Mouse (Mus musculus) CH12.LX (cell line): ENCODE results near the gene Atf3. TPM values are rescaled to one million over a fixed set of nuclear protein-coding genes. Genes with fewer than 3 reads are reported as not detected.

ENCODE experiments used
- DNase-seq: peaks from one replicate; pipeline ENCODE4 v3.0.0-alpha.2; 2013; ENCODE audit errors: extremely low read depth
- H3K27ac ChIP-seq: 2 replicates; pipeline ENCODE4 v1.5.1; 2012; ENCODE audit warnings: low read depth, mild to moderate bottlenecking, control low read depth, moderate library complexity; ENCODE audit not compliant: insufficient read depth
- H3K27me3 ChIP-seq: replicated peaks from 2 replicates; pipeline ENCODE3; 2012; ENCODE audit warnings: inconsistent platforms
- H3K36me3 ChIP-seq, 2 experiments: replicated peaks in 1 of 2; 2 replicates each; pipeline versions ENCODE3 to v1.6.1; 2012; ENCODE audit warnings: inconsistent platforms in 1 of 2, low read length in 1 of 2, mild to moderate bottlenecking in 1 of 2, mixed read lengths in 1 of 2, moderate library complexity in 1 of 2; ENCODE audit not compliant: control insufficient read depth in 1 of 2, insufficient read depth in 1 of 2
- H3K4me1 ChIP-seq, 2 experiments: 2 replicates each; pipeline ENCODE4 v1.6.1; 2012; ENCODE audit warnings: inconsistent platforms in 1 of 2, moderate library complexity in 1 of 2; ENCODE audit not compliant: insufficient read depth in 2 of 2, control insufficient read depth in 1 of 2
- H3K4me2 ChIP-seq: 2 replicates; pipeline ENCODE4 v1.6.1; 2012; ENCODE audit warnings: low read depth, mild to moderate bottlenecking, control low read depth; ENCODE audit not compliant: poor library complexity, insufficient read depth, severe bottlenecking
- H3K4me3 ChIP-seq, 3 experiments: fragments of 150-350 bp in 1 of 3; sonication (generic) in 1 of 3; replicated peaks in 1 of 3; 2 replicates each; pipeline versions ENCODE3 to v1.5.1; 2011 to 2012; ENCODE audit warnings: low read depth in 2 of 3, low read length in 2 of 3, mild to moderate bottlenecking in 2 of 3, moderate library complexity in 2 of 3, control low read depth in 1 of 3, improper control_type of control experiment in 1 of 3, inconsistent platforms in 1 of 3, mixed read lengths in 1 of 3; ENCODE audit not compliant: poor library complexity in 1 of 3
- H3K79me2 ChIP-seq: replicated peaks from 2 replicates; pipeline ENCODE4 v1.6.1; 2012; ENCODE audit warnings: mild to moderate bottlenecking, moderate library complexity; ENCODE audit not compliant: control insufficient read depth, poor library complexity, insufficient read depth, severe bottlenecking; ENCODE audit errors: extremely low read depth
- H3K9ac ChIP-seq: 2 replicates; pipeline ENCODE4 v1.6.1; 2012; ENCODE audit warnings: low read depth, mild to moderate bottlenecking, control low read depth, moderate library complexity; ENCODE audit not compliant: insufficient read depth
- H3K9me3 ChIP-seq: replicated peaks from 2 replicates; pipeline ENCODE3; 2012; ENCODE audit warnings: low read length, inconsistent platforms, mixed read lengths
- CHD1 ChIP-seq: IDR thresholded peaks from 2 replicates; pipeline ENCODE4 v1.6.1; 2012; ENCODE audit warnings: low read depth, low read length, improper control_type of control experiment, inconsistent platforms
- CHD2 ChIP-seq: IDR thresholded peaks from 2 replicates; pipeline ENCODE4 v1.6.1; 2011; ENCODE audit warnings: low read length, improper control_type of control experiment
- CTCF ChIP-seq, 2 experiments: IDR thresholded peaks in 1 of 2; conservative IDR thresholded peaks in 1 of 2; 2 replicates each; pipeline ENCODE4 v1.5.1; 2011 to 2012; ENCODE audit warnings: low read depth in 2 of 2, low read length in 2 of 2, improper control_type of control experiment in 1 of 2, inconsistent platforms in 1 of 2, mild to moderate bottlenecking in 1 of 2, moderate library complexity in 1 of 2
- ELF1 ChIP-seq: IDR thresholded peaks from 2 replicates; pipeline ENCODE4 v1.6.1; 2014; ENCODE audit warnings: low read depth, mild to moderate bottlenecking, inconsistent platforms, low read length, improper control_type of control experiment
- EP300 ChIP-seq: IDR thresholded peaks from 2 replicates; pipeline ENCODE4 v1.6.1; 2011; ENCODE audit warnings: low read length, improper control_type of control experiment
- ETS1 ChIP-seq: conservative IDR thresholded peaks from 2 replicates; pipeline ENCODE4 v1.6.1; 2012; ENCODE audit warnings: low read depth, mild to moderate bottlenecking, inconsistent platforms, low read length, improper control_type of control experiment, moderate library complexity
- GABPA ChIP-seq: IDR thresholded peaks from 2 replicates; pipeline ENCODE4 v1.6.1; 2012; ENCODE audit warnings: low read depth, low read length, improper control_type of control experiment, inconsistent platforms; ENCODE audit not compliant: insufficient replicate concordance
- HCFC1 ChIP-seq: IDR thresholded peaks from 2 replicates; pipeline ENCODE4 v1.6.1; 2012; ENCODE audit warnings: low read depth, mild to moderate bottlenecking, inconsistent platforms, low read length, improper control_type of control experiment
- IRF4 ChIP-seq: IDR thresholded peaks from 2 replicates; pipeline ENCODE4 v1.6.1; 2014; ENCODE audit warnings: low read depth, mild to moderate bottlenecking, inconsistent platforms, low read length, improper control_type of control experiment
- JUN ChIP-seq: IDR thresholded peaks from 2 replicates; pipeline ENCODE4 v1.6.1; 2011; ENCODE audit warnings: low read depth, mild to moderate bottlenecking, low read length, improper control_type of control experiment, moderate library complexity; ENCODE audit not compliant: insufficient read depth
- JUND ChIP-seq: conservative IDR thresholded peaks from 2 replicates; pipeline ENCODE4 v1.6.1; 2011; ENCODE audit warnings: low read depth, low read length, improper control_type of control experiment
- KAT2A ChIP-seq: IDR thresholded peaks from 2 replicates; pipeline ENCODE4 v1.6.1; 2012; ENCODE audit warnings: low read length, improper control_type of control experiment, inconsistent platforms; ENCODE audit not compliant: insufficient replicate concordance
- MAFK ChIP-seq: IDR thresholded peaks from 2 replicates; pipeline ENCODE4 v1.6.1; 2011; ENCODE audit warnings: low read length, improper control_type of control experiment; ENCODE audit not compliant: insufficient replicate concordance
- MAX ChIP-seq: IDR thresholded peaks from 2 replicates; pipeline ENCODE4 v1.6.1; 2011; ENCODE audit warnings: low read length, improper control_type of control experiment
- MAZ ChIP-seq: IDR thresholded peaks from 2 replicates; pipeline ENCODE4 v1.6.1; 2012; ENCODE audit warnings: low read depth, mild to moderate bottlenecking, inconsistent platforms, low read length, improper control_type of control experiment, moderate library complexity
- MEF2A ChIP-seq: IDR thresholded peaks from 2 replicates; pipeline ENCODE4 v1.6.1; 2014; ENCODE audit warnings: low read depth, mild to moderate bottlenecking, inconsistent platforms, low read length, improper control_type of control experiment, borderline replicate concordance
- MXI1 ChIP-seq: IDR thresholded peaks from 2 replicates; pipeline ENCODE4 v1.6.1; 2011; ENCODE audit warnings: mild to moderate bottlenecking, low read depth, low read length, improper control_type of control experiment
- MYC ChIP-seq: IDR thresholded peaks from 2 replicates; pipeline ENCODE4 v1.6.1; 2011; ENCODE audit warnings: low read depth, mild to moderate bottlenecking, improper control_type of control experiment, low read length
- NELFE ChIP-seq: IDR thresholded peaks from 2 replicates; pipeline ENCODE4 v1.6.1; 2011; ENCODE audit warnings: low read depth, low read length, improper control_type of control experiment
- NRF1 ChIP-seq: IDR thresholded peaks from 2 replicates; pipeline ENCODE4 v1.6.1; 2014; ENCODE audit warnings: low read depth, mild to moderate bottlenecking, inconsistent platforms, low read length, improper control_type of control experiment, moderate library complexity
- POLR2A ChIP-seq: IDR thresholded peaks from 2 replicates; pipeline ENCODE4 v1.6.1; 2011; ENCODE audit warnings: low read depth, mild to moderate bottlenecking, improper control_type of control experiment, low read length
- RCOR1 ChIP-seq: conservative IDR thresholded peaks from 2 replicates; pipeline ENCODE4 v1.6.1; 2012; ENCODE audit warnings: low read depth, mild to moderate bottlenecking, inconsistent platforms, low read length, improper control_type of control experiment
- SIN3A ChIP-seq: IDR thresholded peaks from 2 replicates; pipeline ENCODE4 v1.6.1; 2012; ENCODE audit warnings: low read length, improper control_type of control experiment, inconsistent platforms
- SMC3 ChIP-seq: IDR thresholded peaks from 2 replicates; pipeline ENCODE4 v1.6.1; 2011; ENCODE audit warnings: low read depth, low read length, improper control_type of control experiment
- TBP ChIP-seq: conservative IDR thresholded peaks from 2 replicates; pipeline ENCODE4 v1.6.1; 2011; ENCODE audit warnings: low read depth, low read length, improper control_type of control experiment
- TCF12 ChIP-seq: IDR thresholded peaks from 2 replicates; pipeline ENCODE4 v1.6.1; 2014; ENCODE audit warnings: low read depth, mild to moderate bottlenecking, inconsistent platforms, low read length, improper control_type of control experiment
- UBTF ChIP-seq: IDR thresholded peaks from 2 replicates; pipeline ENCODE4 v1.6.1; 2012; ENCODE audit warnings: low read depth, mild to moderate bottlenecking, inconsistent platforms, low read length, improper control_type of control experiment, moderate library complexity
- USF1 ChIP-seq: IDR thresholded peaks from 2 replicates; pipeline ENCODE4 v1.6.1; 2014; ENCODE audit warnings: low read depth, mild to moderate bottlenecking, inconsistent platforms, low read length, improper control_type of control experiment
- USF2 ChIP-seq: conservative IDR thresholded peaks from 2 replicates; pipeline ENCODE4 v1.6.1; 2011; ENCODE audit warnings: low read depth, low read length, improper control_type of control experiment
- ZC3H11A ChIP-seq: IDR thresholded peaks from 2 replicates; pipeline ENCODE4 v1.6.1; 2012; ENCODE audit warnings: low read depth, mild to moderate bottlenecking, inconsistent platforms, low read length, improper control_type of control experiment
- ZMIZ1 ChIP-seq: IDR thresholded peaks from 2 replicates; pipeline ENCODE4 v1.6.1; 2012; ENCODE audit warnings: low read depth, mild to moderate bottlenecking, inconsistent platforms, low read length, improper control_type of control experiment
- dilution Hi-C: fragments of 300-500 bp; cut with MboI; formaldehyde crosslinking; loops from 2 replicates; pipeline ENCODE4 v1.14.3; 2020; ENCODE audit warnings: low sequenced_read_pairs; ENCODE audit not compliant: extremely low pct_unique_long_range_greater_than_20kb, extremely low pct_ligation_motif_present
- in situ Hi-C: fragments of 300-500 bp; cut with MboI; formaldehyde crosslinking; loops from 3 replicates; pipeline ENCODE4 v1.14.3; 2019; ENCODE audit warnings: low sequenced_read_pairs, low pct_ligation_motif_present, low pct_unique_long_range_greater_than_20kb, mixed read lengths
- polyA plus RNA-seq: library from polyadenylated mRNA; unstranded; fragments of >175 nt; gene quantifications from 2 replicates; pipeline ENCODE4 v1.2.1, GENCODE M21; 2012; ENCODE audit warnings: low read depth; ENCODE audit not compliant: insufficient read length
- total RNA-seq, 2 experiments: library from RNA; depleted of rRNA; stranded (reverse); fragments of 300-350 nt in 1 of 2; fragments of >200 nt in 1 of 2; gene quantifications; 2 replicates each; pipeline ENCODE4 v1.2.3; 2012 to 2014

The Atf3 gene
- total and polyA plus RNA-seq, 3 experiments, result 25.1 to 39.7 (median 32.9) TPM

- Histone ChIP-seq H3K9ac (no peak overlapping the region), H3K36me3 (no peaks in the 10 kb centered on the region), H3K9me3 (peaks cover 7% of the 10 kb centered on the region), H3K27ac (no peak overlapping the region), H3K4me3 (no peak overlapping the region), H3K27me3 (peaks cover 4% of the 10 kb centered on the region), H3K4me1 (peaks cover 24 to 71% of the 10 kb centered on the region in 2 experiments), H3K4me2 (no peak overlapping the region), H3K79me2 (no peaks in the 10 kb centered on the region)
- no peak for DNase-seq
- in situ Hi-C loops, result no loop called here
- TF ChIP-seq MXI1 (no peak), MYC (no peak), NRF1 (no peak), IRF4 (no peak), KAT2A (no peak), UBTF (no peak), GABPA (no peak)
- dilution Hi-C loops, result no loop called here
Observed at GRCm38 (mm10) chr1:191196016-191196415, 21.8 kb downstream of the Atf3 start.

DNA sequence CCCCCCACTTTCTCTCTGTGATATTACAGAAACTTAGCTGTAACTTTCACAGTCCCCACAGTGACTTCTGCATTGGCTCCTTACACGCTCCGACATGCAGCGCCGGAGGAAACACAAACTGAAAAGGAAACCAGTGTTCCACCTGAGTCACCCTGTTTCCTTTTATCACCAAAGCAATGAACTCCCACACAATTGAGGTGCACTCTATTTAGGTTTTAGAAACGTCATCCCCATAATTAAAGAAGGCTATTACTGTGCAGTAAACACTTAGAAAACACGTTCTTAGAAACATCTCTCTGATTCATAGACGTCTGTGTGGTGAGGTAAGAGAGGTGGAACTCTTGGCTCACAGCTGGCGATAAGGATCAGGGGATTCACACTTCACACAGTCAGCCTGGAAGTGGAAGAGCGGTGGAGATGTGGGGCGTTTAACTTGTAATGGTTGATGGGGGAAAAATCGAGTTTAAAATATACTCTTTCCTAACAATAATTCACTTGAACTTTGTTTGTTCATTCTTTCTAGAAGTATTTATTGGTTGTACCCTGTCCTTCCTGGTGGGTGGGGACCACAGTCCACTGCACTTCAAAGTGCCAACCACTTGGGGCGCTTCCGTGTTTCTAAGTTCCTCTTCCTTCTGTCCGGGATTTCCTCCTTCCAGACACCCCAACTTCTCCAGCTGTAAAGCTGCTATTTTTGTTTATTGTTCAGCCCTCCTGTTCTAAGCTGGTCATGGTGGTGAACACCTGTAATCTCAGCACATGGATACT, 24.0 kb downstream of the Atf3 start:
- H3K4me2 ChIP-seq, result peak overlapping the region; percentile 76
- no peaks in the 10 kb centered on the region for H3K79me2 ChIP-seq
- H3K27me3 ChIP-seq, result peaks cover 4% of the 10 kb centered on the region
- H3K4me3 ChIP-seq, result peak overlapping the region in 2 of 3 experiments; percentile 3 to 7
- H3K27ac ChIP-seq, result peak overlapping the region; percentile 71; the same call in 1 of the 2 replicates
- DNase-seq, result peak; percentile 90
- in situ Hi-C loops (no loop called here), dilution Hi-C loops (no loop called here)
- H3K9me3 ChIP-seq, result no peaks in the 10 kb centered on the region
- H3K36me3 ChIP-seq, result no peaks in the 10 kb centered on the region
- peak overlapping the region; percentile 66 for H3K9ac ChIP-seq
- peaks cover 35 to 77% of the 10 kb centered on the region in 2 experiments for H3K4me1 ChIP-seq
- TF ChIP-seq ZMIZ1 (no peak), JUND (0 out of 2 replicates have a peak, but pooled peaks have one; percentile 9), ZC3H11A (no peak), EP300 (peak; percentile 74), TBP (0 out of 2 replicates have a peak, but pooled peaks have one; percentile 8), CTCF (conservative IDR thresholded peaks at IDR 0.05 in 1 of 2, IDR thresholded peaks at IDR 0.05 in 1 of 2; ENCODE audit: low read depth in 2 of 2, low read length in 2 of 2) (peak; percentile 27 to 62), JUN (0 out of 2 replicates have a peak, but pooled peaks have one; percentile 25), NELFE (peak; percentile 48; the same call in 1 of the 2 replicates), MEF2A (peak; percentile 92), ELF1 (peak; percentile 79), SMC3 (no peak; the same call in 1 of the 2 replicates), MAX (0 out of 2 replicates have a peak, but pooled peaks have one; percentile 24), ETS1 (peak; percentile 88), POLR2A (no peak), IRF4 (peak; percentile 83), RCOR1 (no peak; the same call in 1 of the 2 replicates), SIN3A (peak; percentile 44; the same call in 1 of the 2 replicates), USF2 (no peak), TCF12 (0 out of 2 replicates have a peak, but pooled peaks have one; percentile 71), GABPA (no peak), CHD1 (peak; percentile 96), USF1 (no peak), NRF1 (no peak), MAFK (peak; percentile 63; the same call in 1 of the 2 replicates), KAT2A (no peak), MAZ (peak; percentile 91), CHD2 (peak; percentile 68), HCFC1 (no peak)
